Mouse (Mus musculus): ENCODE data around the gene Il12a. TPM values are rescaled to one million over a fixed set of nuclear protein-coding genes. Genes with fewer than 3 reads are reported as not detected.

The Il12a gene
- polyA plus RNA-seq (2016; fragmentation: Nextera tagmentation; extraction: Ambion mirVana), result 0.24 TPM in 1 of 2 replicates, not detected in the other

GRCm38 (mm10) chr3:68690344-68690743, at the start of gene Il12a:
TSS of gene Il12a (plus strand) at chr3:68690644.
- WGBS, result 94% methylated on average over 4 of the region's 4 CpGs
- Histone ChIP-seq H3K27ac (peak within 1 kb of the TSS; percentile 30; the same call in 1 of the 2 replicates), H3K9me3 (replicated peaks) (no peaks in the 10 kb centered on the region), H3K4me3 (no peak within 1 kb of the TSS), H3K36me3 (no peaks in the 10 kb centered on the region), H3K27me3 (ENCODE audit: low read depth, poor library complexity, severe bottlenecking) (no peaks in the 10 kb centered on the region), H3K4me1 (peaks cover 24% of the 10 kb centered on the region)
- DNase-seq (ENCODE audit: low spot score), result no peak

- Histone ChIP-seq H3K27ac (no peak overlapping the region), H3K4me3 (no peak overlapping the region), H3K27me3 (ENCODE audit: low read depth, poor library complexity, severe bottlenecking) (no peaks in the 10 kb centered on the region), H3K4me1 (no peaks in the 10 kb centered on the region), H3K9me3 (replicated peaks) (no peaks in the 10 kb centered on the region), H3K36me3 (no peaks in the 10 kb centered on the region)
- WGBS, result 91% methylated on average over 7 of the region's 7 CpGs
- DNase-seq (ENCODE audit: low spot score), result no peak
Observed at GRCm38 (mm10) chr3:68642935-68643334, 47.5 kb upstream of the Il12a start.

- Histone ChIP-seq H3K36me3 (no peaks in the 10 kb centered on the region), H3K27me3 (ENCODE audit: low read depth, poor library complexity, severe bottlenecking) (no peaks in the 10 kb centered on the region), H3K4me3 (no peak overlapping the region), H3K4me1 (no peaks in the 10 kb centered on the region), H3K9me3 (replicated peaks) (no peaks in the 10 kb centered on the region), H3K27ac (no peak overlapping the region)
- no peak for DNase-seq (ENCODE audit: low spot score)
- WGBS, result 86% methylated on average over 6 of the region's 6 CpGs
Observed at GRCm38 (mm10) chr3:68646387-68647130, 43.9 kb upstream of the Il12a start.

- H3K4me1 ChIP-seq, result no peaks in the 10 kb centered on the region
- no peak for DNase-seq (ENCODE audit: low spot score)
- H3K27me3 ChIP-seq (ENCODE audit: low read depth, poor library complexity, severe bottlenecking), result no peaks in the 10 kb centered on the region
- WGBS, result 91% methylated on average over 3 of the region's 3 CpGs
- no peak overlapping the region for H3K27ac ChIP-seq
- H3K9me3 ChIP-seq (replicated peaks), result no peaks in the 10 kb centered on the region
- H3K36me3 ChIP-seq, result no peaks in the 10 kb centered on the region
- H3K4me3 ChIP-seq, result no peak overlapping the region
Observed at GRCm38 (mm10) chr3:68647282-68647681, 43.2 kb upstream of the Il12a start.

- DNase-seq (ENCODE audit: low spot score), result no peak
- no peaks in the 10 kb centered on the region for H3K27me3 ChIP-seq (ENCODE audit: low read depth, poor library complexity, severe bottlenecking)
- no peaks in the 10 kb centered on the region for H3K9me3 ChIP-seq (replicated peaks)
- H3K4me1 ChIP-seq, result no peaks in the 10 kb centered on the region
- H3K4me3 ChIP-seq, result no peak overlapping the region
- no peaks in the 10 kb centered on the region for H3K36me3 ChIP-seq
- no peak overlapping the region for H3K27ac ChIP-seq
- WGBS, result 88% methylated on average over 3 of the region's 3 CpGs
Observed at GRCm38 (mm10) chr3:68650251-68650650, 40.2 kb upstream of the Il12a start.

GRCm38 (mm10) chr3:68656607-68657352, 33.7 kb upstream of the Il12a start:
- Histone ChIP-seq H3K36me3 (no peaks in the 10 kb centered on the region), H3K27me3 (ENCODE audit: low read depth, poor library complexity, severe bottlenecking) (no peaks in the 10 kb centered on the region), H3K4me1 (peaks cover 9% of the 10 kb centered on the region), H3K4me3 (no peak overlapping the region), H3K27ac (no peak overlapping the region), H3K9me3 (replicated peaks) (no peaks in the 10 kb centered on the region)
- no peak for DNase-seq (ENCODE audit: low spot score)
- WGBS, result 82% methylated on average over 4 of the region's 4 CpGs

- H3K27ac ChIP-seq, result no peak overlapping the region
- no peaks in the 10 kb centered on the region for H3K27me3 ChIP-seq (ENCODE audit: low read depth, poor library complexity, severe bottlenecking)
- H3K9me3 ChIP-seq (replicated peaks), result no peaks in the 10 kb centered on the region
- H3K4me1 ChIP-seq, result peaks cover 9% of the 10 kb centered on the region
- no peak overlapping the region for H3K4me3 ChIP-seq
- DNase-seq (ENCODE audit: low spot score), result no peak
- H3K36me3 ChIP-seq, result no peaks in the 10 kb centered on the region
- WGBS, result 46% methylated on average over 9 of the region's 9 CpGs
Observed at GRCm38 (mm10) chr3:68657589-68658245, 32.7 kb upstream of the Il12a start.

- no peak overlapping the region for H3K4me3 ChIP-seq
- no peak overlapping the region for H3K27ac ChIP-seq
- peaks cover 9% of the 10 kb centered on the region for H3K4me1 ChIP-seq
- H3K36me3 ChIP-seq, result no peaks in the 10 kb centered on the region
- DNase-seq (ENCODE audit: low spot score), result no peak
- 96% methylated on average over 6 of the region's 6 CpGs for WGBS
- no peaks in the 10 kb centered on the region for H3K27me3 ChIP-seq (ENCODE audit: low read depth, poor library complexity, severe bottlenecking)
- no peaks in the 10 kb centered on the region for H3K9me3 ChIP-seq (replicated peaks)
Observed at GRCm38 (mm10) chr3:68659996-68660395, 30.4 kb upstream of the Il12a start.

- no peak for DNase-seq (ENCODE audit: low spot score)
- H3K4me1 ChIP-seq, result peaks cover 9% of the 10 kb centered on the region
- H3K27ac ChIP-seq, result no peak overlapping the region
- no peaks in the 10 kb centered on the region for H3K9me3 ChIP-seq (replicated peaks)
- no peak overlapping the region for H3K4me3 ChIP-seq
- no peaks in the 10 kb centered on the region for H3K27me3 ChIP-seq (ENCODE audit: low read depth, poor library complexity, severe bottlenecking)
- WGBS, result 73% methylated on average over 4 of the region's 4 CpGs
- no peaks in the 10 kb centered on the region for H3K36me3 ChIP-seq
Observed at GRCm38 (mm10) chr3:68660538-68660937, 29.9 kb upstream of the Il12a start.

GRCm38 (mm10) chr3:68662386-68662785, 28.1 kb upstream of the Il12a start:
- no peaks in the 10 kb centered on the region for H3K9me3 ChIP-seq (replicated peaks)
- H3K27me3 ChIP-seq (ENCODE audit: low read depth, poor library complexity, severe bottlenecking), result no peaks in the 10 kb centered on the region
- 81% methylated on average over 5 of the region's 5 CpGs for WGBS

GRCm38 (mm10) chr3:68664337-68664736, 26.1 kb upstream of the Il12a start:
- H3K4me3 ChIP-seq, result no peak overlapping the region
- no peak overlapping the region for H3K27ac ChIP-seq
- no peaks in the 10 kb centered on the region for H3K9me3 ChIP-seq (replicated peaks)
- H3K4me1 ChIP-seq, result peaks cover 6% of the 10 kb centered on the region; the same call in 1 of the 2 replicates
- H3K36me3 ChIP-seq, result no peaks in the 10 kb centered on the region
- no peaks in the 10 kb centered on the region for H3K27me3 ChIP-seq (ENCODE audit: low read depth, poor library complexity, severe bottlenecking)
- 83% methylated on average over 6 of the region's 6 CpGs for WGBS
- DNase-seq (ENCODE audit: low spot score), result no peak

More at GRCm38 (mm10) chr3:68662386-68662785, 28.1 kb upstream of the Il12a start:
- no peak overlapping the region for H3K27ac ChIP-seq
- no peak overlapping the region for H3K4me3 ChIP-seq
- H3K4me1 ChIP-seq, result peaks cover 11% of the 10 kb centered on the region
- no peak for DNase-seq (ENCODE audit: low spot score)
- no peaks in the 10 kb centered on the region for H3K36me3 ChIP-seq

- 91% methylated on average over 7 of the region's 7 CpGs for WGBS
- no peaks in the 10 kb centered on the region for H3K27me3 ChIP-seq (ENCODE audit: low read depth, poor library complexity, severe bottlenecking)
Observed at GRCm38 (mm10) chr3:68666377-68666776, 24.1 kb upstream of the Il12a start.

GRCm38 (mm10) chr3:68667852-68668251, 22.6 kb upstream of the Il12a start:
- DNase-seq (ENCODE audit: low spot score), result no peak
- Histone ChIP-seq H3K36me3 (no peaks in the 10 kb centered on the region), H3K4me3 (no peak overlapping the region), H3K27me3 (ENCODE audit: low read depth, poor library complexity, severe bottlenecking) (no peaks in the 10 kb centered on the region), H3K27ac (no peak overlapping the region), H3K4me1 (peaks cover 6% of the 10 kb centered on the region; the same call in 1 of the 2 replicates), H3K9me3 (replicated peaks) (no peaks in the 10 kb centered on the region)
- WGBS, result 92% methylated on average over 1 of the region's 1 CpGs

More at GRCm38 (mm10) chr3:68666377-68666776, 24.1 kb upstream of the Il12a start:
- H3K9me3 ChIP-seq (replicated peaks), result no peaks in the 10 kb centered on the region
- no peak for DNase-seq (ENCODE audit: low spot score)
- H3K4me3 ChIP-seq, result no peak overlapping the region
- no peaks in the 10 kb centered on the region for H3K36me3 ChIP-seq
- H3K27ac ChIP-seq, result no peak overlapping the region
- H3K4me1 ChIP-seq, result peaks cover 6% of the 10 kb centered on the region; the same call in 1 of the 2 replicates

All from limb, embryonic 10.5 days (tissue).